Mouse (Mus musculus) bone marrow, adult 2 months (tissue): ENCODE measurements around the gene Zfp184.

Source experiments
- CTCF ChIP-seq: fragments of 200-500 bp; IDR thresholded peaks from 2 replicates; pipeline ENCODE4 v1.5.1; 2011; ENCODE audit warnings: low read length, control low read depth; ENCODE audit not compliant: control insufficient read depth, insufficient read depth
- POLR2A ChIP-seq: fragments of 200-500 bp; IDR thresholded peaks from 2 replicates; pipeline ENCODE4 v1.6.1; 2011; ENCODE audit warnings: low read depth, mild to moderate bottlenecking, control low read depth, low read length, borderline replicate concordance; ENCODE audit not compliant: control insufficient read depth

DNA sequence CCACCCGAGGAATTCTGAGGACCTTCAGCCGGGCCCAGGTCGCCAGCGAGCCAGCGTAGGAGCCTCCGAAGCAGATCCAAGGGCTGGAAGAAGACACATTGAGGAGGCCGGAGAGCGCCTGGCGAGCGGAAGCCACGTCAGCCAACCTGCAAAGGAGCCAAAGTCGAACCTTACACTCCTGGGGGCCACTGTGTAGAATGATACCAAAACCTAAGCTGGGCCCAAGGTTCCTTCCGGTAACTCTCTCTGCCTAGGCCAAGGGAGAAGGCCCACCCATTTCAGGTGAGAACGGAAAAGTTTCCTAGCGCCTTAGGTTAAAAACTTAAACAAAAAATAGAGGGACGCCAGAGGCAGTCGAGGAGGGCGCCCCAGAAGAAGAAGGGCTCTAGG, 62.2 kb downstream of the Zfp184 start:
- no peak for TF ChIP-seq CTCF
- no peak for TF ChIP-seq POLR2A
